Mouse (Mus musculus) induced T-regulatory cell, adult 2 months (primary cell): ENCODE measurements around the gene 2900026A02Rik.

Experiments
- DNase-seq: peaks from one replicate; pipeline ENCODE4 v3.0.0-alpha.2; 2012; ENCODE audit warnings: low read depth

The 2900026A02Rik gene

GRCm38 (mm10) chr5:113221147-113221865 lies at the start of gene 2900026A02Rik:
TSS of gene 2900026A02Rik (minus strand) at chr5:113221236.
- peak; percentile 49 for DNase-seq

DNA sequence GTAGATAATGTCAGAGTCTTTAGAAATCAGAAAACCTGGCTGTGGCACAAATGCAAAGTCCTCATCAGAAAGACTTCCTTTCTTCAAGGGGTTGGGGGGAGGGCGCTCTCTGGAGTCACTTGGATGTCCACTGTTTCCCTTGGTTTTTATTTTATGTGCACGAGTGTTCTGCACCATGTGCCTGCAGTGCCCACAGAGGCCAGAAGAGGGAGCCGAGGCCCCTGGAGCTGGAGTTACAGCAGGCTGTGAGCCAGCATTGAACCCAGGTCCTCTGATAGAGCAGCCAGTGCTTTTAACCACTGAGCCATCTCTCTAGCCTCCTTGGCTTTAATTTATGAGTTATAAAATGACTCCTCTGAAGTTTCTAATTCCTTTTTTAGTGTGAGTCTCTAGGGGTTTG lies 49.0 kb upstream of the 2900026A02Rik start:
- no peak for DNase-seq

GRCm38 (mm10) chr5:113268246-113268645 lies 47.2 kb upstream of the 2900026A02Rik start:
- no peak for DNase-seq

DNA sequence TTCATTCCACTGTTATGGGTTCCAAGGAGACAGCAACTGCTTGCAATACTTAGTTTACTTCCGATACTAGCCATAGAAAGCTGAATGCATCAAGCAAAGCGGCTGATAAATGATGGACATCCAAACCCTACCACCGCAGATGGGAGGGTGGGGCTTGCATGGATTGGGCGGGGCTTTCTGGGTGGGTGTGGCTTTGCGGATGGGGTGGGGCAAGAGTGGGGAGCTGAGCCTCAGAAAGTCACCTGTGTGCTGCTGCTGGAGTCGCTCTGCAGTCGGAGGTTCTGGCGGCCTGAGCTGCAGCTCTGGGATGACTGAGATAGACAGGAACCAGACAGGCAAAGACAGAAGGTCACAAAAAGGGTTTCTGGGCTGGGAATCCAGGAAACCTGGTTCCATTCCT lies 44.6 kb upstream of the 2900026A02Rik start:
- no peak for DNase-seq

DNA sequence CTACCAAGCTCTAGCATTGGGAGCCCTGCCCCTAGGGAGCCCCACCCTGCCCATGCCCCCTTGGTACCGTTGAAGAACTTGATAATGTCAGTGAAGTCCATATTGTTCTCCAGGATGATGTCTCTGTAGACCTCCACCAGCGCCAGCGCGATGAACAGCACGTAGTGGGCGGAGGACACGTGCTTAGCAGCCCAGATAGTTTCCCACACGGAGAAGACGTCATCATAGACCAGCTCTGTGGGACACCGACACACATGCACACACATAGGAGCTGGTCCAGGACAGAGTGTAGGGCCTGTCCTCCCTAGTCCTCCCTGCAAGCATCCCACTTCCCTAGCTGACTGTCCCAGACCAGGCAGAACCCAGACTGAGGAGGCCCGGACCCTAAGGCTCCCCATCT lies 29.8 kb upstream of the 2900026A02Rik start:
- no peak for DNase-seq

DNA sequence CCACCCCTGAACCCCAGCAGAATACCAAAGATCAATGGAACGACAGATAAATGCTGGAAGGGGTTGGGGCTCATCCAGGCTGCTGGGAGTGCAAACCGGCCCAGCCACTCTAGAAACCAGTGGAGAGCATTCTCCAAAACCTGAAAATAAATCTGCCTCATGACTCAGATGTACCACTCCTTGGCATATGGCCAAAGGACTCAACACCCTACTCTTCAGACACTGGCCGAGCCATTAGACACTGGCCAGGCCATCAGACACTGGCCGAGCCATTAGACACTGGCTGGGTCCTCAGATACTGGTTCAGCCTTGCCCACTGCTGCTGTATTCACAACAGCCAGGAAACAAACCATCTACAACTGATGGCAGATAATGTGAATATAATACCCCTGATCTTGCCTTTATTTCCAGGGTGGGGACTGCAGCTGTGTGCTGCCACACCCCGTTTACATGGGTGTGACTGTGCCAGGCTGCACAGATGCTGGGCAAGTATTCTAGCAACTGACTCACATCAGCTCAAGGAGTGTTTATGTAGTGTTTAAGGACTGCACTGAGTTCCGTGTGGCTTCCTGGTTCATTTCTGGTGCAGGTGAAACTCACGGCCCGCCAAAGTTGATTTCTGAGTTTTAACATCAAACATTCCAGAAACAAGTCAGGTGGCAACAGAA lies 28.4 kb upstream of the 2900026A02Rik start:
- DNase-seq, result no peak

GRCm38 (mm10) chr5:113230196-113230595 lies 9.2 kb upstream of the 2900026A02Rik start:
- no peak for DNase-seq

- DNase-seq, result peak; percentile 51
Measured at GRCm38 (mm10) chr5:113226632-113227102, 5.6 kb upstream of the 2900026A02Rik start, which contains the start of gene Tmem211. TSS of gene Tmem211 (plus strand) at chr5:113226909.

- DNase-seq, result no peak
Measured at GRCm38 (mm10) chr5:113225686-113226435, 4.8 kb upstream of the 2900026A02Rik start.

DNA sequence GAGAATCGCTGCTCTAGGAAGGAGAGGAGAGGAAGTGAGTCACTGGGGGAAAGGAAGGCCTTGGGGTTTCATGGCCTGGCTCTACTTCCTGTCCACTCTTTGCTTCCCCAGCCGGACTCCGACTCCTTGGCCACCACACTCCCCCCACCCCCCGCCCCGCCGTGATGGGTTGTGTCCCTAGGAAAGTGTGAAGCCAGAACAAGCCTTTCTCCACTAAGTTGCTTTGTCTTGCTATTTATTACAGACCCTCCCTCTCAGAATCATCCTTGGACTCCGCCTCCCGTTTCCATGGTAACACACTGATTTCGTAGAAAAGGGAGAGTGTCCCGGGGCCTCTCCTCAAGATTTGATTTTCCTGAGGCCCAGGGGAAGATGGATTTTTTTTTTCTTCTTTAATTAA lies 4.2 kb upstream of the 2900026A02Rik start:
- DNase-seq, result no peak

DNA sequence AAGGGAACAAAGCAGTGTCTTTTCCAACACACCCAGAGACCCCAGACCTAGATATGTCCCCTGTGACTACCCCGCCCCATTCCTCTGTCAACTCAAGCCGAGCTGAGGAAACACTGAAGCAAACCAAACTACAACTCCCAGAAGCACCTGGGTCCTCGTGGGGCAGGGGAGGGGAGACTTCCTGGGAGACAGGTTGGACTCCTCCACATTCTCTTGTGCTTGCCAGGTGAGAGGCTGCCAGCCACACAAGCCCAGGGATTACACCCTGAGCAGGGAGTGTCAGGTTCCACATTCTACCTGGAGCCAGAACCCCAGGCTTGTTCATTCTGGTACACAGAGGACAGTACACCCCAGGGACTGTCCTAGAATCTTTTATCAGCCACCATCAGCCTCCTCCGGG lies 2.9 kb upstream of the 2900026A02Rik start:
- DNase-seq, result no peak

- DNase-seq, result no peak
Measured at GRCm38 (mm10) chr5:113220383-113221146, 471 bp downstream of the 2900026A02Rik start.

DNA sequence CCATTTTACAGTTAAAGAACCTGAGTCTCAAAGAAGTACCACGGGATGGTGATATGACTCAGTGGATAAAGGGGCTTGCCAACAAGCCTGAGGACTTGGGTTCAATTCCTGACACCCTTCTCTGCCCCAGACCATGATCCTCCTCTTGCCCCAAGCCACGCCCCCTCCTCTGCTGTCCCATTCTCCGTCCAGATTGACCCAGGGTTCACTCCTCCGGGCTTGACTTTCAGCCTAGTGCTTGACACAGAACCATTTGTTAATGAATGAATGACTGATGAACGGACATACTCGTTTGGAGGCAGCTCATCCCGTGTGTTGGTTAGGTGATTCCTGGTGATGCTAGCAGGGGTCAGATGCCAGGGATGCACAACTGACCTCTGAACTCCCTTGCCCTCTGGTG lies 1.2 kb downstream of the 2900026A02Rik start:
- DNase-seq, result no peak

GRCm38 (mm10) chr5:113219450-113219849 lies 1.6 kb downstream of the 2900026A02Rik start:
- DNase-seq, result no peak

DNA sequence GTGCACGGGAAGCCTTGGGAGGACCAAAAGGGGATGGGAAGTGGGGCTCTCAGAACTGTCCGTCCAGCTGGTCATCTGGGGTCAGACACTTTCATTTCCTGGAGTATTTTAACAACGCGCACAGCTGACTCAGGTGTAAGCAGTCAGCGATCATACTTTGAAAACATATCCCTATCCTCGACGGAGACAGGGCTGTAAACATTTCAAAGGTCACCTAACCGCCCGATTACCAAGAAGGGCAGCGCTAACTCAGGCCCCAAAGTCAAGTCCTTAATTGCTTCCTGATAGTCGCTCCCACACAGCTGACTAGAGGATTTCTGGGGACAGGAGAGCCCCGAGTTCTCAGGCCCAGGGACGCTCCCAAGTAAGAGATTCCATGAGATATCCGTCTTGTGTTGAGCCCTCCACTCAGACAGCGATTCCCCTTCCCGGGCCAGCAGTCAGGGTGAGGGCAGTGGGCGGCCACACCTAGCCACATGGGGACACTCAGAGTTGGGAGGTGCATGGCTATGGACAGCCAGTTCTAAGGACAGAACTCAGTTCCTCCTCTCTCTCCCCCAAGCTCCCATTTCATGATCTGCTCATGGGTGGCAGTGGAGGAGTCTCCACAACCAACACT lies 2.3 kb downstream of the 2900026A02Rik start:
- DNase-seq, result no peak

DNA sequence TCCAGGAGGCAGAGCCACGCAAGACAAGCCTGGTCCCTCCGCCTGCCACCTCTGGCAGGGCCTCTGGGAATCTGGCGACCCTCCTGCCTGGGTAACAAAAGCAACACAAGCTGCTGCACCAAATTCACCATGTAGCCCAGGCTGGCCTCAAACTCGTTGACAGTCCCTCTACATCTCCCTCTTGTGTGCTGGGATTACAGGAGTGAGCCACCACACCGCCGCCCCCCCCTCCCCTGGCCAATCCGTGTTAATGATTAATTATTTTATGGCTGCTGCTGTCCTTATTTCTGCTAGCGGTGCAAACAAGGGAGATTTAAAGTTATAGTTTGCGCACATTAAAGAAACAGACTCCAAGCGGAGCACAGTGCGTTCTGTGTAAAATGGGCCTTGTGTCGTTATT lies 4.0 kb downstream of the 2900026A02Rik start:
- no peak for DNase-seq

DNA sequence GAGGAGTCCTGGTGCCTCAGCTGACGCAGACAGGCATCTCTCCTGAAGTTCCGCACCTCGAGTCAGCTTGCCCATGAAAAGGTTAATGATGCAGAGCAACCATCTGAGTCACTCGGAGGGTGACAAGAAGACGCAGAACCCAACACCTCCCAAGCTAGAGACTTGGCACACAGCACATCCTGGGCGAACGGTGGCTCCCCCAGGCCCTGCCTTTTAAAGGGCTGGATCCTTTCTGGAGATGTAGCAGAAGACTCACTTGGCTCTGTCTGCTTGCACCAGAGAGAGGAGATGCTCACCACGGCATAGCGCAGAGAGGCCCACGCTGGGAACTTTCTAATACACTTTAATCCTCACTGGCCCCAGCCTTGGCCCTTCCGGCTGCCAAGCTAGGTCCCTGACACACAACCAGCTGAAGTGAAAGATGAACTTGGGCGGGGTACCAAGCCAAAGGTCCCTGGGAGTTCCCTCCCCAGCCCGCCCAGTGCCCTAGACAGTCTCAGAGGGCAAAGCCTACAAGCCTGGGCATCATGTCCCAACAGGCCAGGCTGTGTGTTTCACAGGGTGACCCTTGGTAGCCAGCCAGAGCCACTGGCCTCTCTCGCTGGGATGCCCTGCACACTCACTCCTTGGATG lies 4.6 kb downstream of the 2900026A02Rik start:
- DNase-seq, result no peak

DNA sequence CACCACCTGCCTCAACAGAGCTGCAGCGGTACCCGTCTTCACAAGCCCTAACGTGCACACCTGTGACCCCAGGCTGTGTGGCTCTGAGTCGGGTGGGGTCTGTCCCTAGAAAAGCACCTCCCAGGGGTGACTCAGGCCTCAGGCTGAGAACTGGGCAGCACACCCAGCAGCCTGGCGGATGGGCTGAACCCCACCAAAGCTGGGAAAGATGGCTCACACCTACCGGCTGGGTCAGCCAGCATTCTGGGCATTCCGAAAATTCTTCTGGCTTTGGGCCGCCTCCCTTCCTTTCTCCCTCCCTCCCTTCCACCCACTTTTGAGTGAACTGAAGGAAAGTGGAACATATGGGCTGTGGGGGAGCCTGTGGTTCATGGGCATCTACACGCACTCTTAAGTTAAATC lies 5.4 kb downstream of the 2900026A02Rik start:
- DNase-seq, result no peak

DNA sequence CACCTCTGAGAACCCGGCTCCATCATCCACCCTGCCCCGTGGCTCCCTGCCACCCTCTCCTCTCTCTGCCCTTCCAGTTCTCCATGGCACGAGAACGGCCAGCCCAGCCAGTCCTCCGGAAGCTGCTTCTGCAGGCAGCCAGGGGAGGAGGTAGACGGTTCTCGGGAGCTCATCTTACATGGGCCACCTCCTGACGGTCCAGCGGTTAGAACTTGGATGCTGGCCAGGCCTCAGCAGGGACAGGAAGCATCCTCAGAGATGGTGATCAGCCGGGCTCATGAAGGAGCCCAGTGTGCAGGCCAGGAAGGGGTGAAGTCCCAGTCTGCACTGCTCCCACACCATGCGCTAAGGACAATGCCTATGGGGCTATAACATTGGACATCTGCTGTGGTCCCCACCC lies 6.6 kb downstream of the 2900026A02Rik start:
- DNase-seq, result no peak

GRCm38 (mm10) chr5:113214041-113214440 lies 7.0 kb downstream of the 2900026A02Rik start:
- no peak for DNase-seq
